Mouse (Mus musculus) cortical plate, adult 2 months (tissue): ENCODE results near the gene Fndc9.

Source experiments
- CTCF ChIP-seq: fragments of 200-500 bp; IDR thresholded peaks from 2 replicates; pipeline ENCODE4 v1.5.1; 2011; ENCODE audit warnings: mild to moderate bottlenecking, control low read depth, low read length; ENCODE audit not compliant: insufficient read depth; ENCODE audit errors: extremely low read depth
- POLR2A ChIP-seq: fragments of 200-500 bp; IDR thresholded peaks from 2 replicates; pipeline ENCODE4 v1.6.1; 2011; ENCODE audit warnings: mild to moderate bottlenecking, low read length, control low read depth; ENCODE audit not compliant: insufficient read depth; ENCODE audit errors: extremely low read depth

DNA sequence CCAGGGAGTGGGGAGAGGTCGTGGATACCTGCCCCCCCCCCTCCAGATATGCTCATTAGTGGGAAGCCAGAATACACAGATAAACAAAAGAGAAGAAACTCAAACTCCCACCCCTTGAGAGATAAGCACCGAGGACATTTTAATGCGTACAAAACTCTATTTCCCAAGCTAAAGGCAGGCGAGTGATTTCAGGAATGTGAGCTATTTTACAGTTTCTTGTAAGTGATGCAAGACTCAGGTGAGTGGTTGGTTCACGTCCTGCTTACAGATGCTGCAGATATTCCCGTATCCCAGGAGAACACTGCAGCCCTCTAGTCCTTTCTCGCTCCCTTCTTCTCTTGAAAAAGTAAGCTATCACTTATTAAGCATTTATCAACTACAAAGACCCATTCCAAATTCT is 11.1 kb downstream of the Fndc9 start:
- TF ChIP-seq CTCF (no peak), POLR2A (no peak)
